Mouse (Mus musculus) forebrain, embryonic 15.5 days (tissue): ENCODE measurements around the gene Vegfd. TPM values are rescaled to one million over a fixed set of nuclear protein-coding genes. Genes with fewer than 3 reads are reported as not detected.

Experiments
- ATAC-seq: fragments of 200-750 bp; cut with Nextera tagmentation; replicated peaks from 2 replicates; pipeline ENCODE4 v1.8.0; 2017; ENCODE audit warnings: mild to moderate bottlenecking, moderate TSS enrichment, moderate library complexity
- H3K27ac ChIP-seq: fragments of 300-500 bp; sonication (generic); replicated peaks from 2 replicates; pipeline ENCODE4 v1.5.1; 2015; ENCODE audit warnings: mild to moderate bottlenecking, inconsistent platforms
- H3K27me3 ChIP-seq: fragments of 300-500 bp; sonication (generic); 2 replicates; pipeline ENCODE4 v1.6.1; 2015; ENCODE audit warnings: inconsistent platforms
- H3K36me3 ChIP-seq: fragments of 300-500 bp; sonication (generic); 2 replicates; pipeline ENCODE4 v1.6.1; 2015; ENCODE audit warnings: mild to moderate bottlenecking, inconsistent platforms
- H3K4me1 ChIP-seq: fragments of 300-500 bp; sonication (generic); 2 replicates; pipeline ENCODE4 v1.6.1; 2015; ENCODE audit warnings: inconsistent platforms
- H3K4me2 ChIP-seq: fragments of 300-500 bp; sonication (generic); replicated peaks from 2 replicates; pipeline ENCODE4 v1.6.1; 2015; ENCODE audit warnings: mild to moderate bottlenecking, inconsistent platforms
- H3K4me3 ChIP-seq: fragments of 300-500 bp; sonication (generic); 2 replicates; pipeline ENCODE4 v1.5.1; 2015; ENCODE audit warnings: mild to moderate bottlenecking, inconsistent platforms
- H3K9ac ChIP-seq: fragments of 300-500 bp; sonication (generic); replicated peaks from 2 replicates; pipeline ENCODE4 v1.6.1; 2015; ENCODE audit warnings: mild to moderate bottlenecking, inconsistent platforms
- H3K9me3 ChIP-seq: fragments of 300-500 bp; sonication (generic); 2 replicates; pipeline ENCODE4 v1.6.1; 2016; ENCODE audit warnings: inconsistent platforms
- WGBS: fragments of 180-500 bp; shearing (Covaris S2); methylation state at CpG from one replicate; pipeline ENCODE4 v1.1.7; 2015; ENCODE audit warnings: mixed read lengths; 5-methylcytosine and 5-hydroxymethylcytosine counted together
- polyA plus RNA-seq: library from polyadenylated mRNA; unstranded; fragments of >200 nt; fragmentation: Nextera tagmentation; extraction: Ambion mirVana; gene quantifications from 2 replicates; pipeline ENCODE4 v1.2.1, GENCODE M21; 2015

Gene Vegfd
- polyA plus RNA-seq, 1 experiment from 2014 or later: 0.95 TPM

GRCm38 (mm10) chrX:164446835-164447681, 73.9 kb downstream of the Vegfd start:
- Histone ChIP-seq H3K4me3 (no peak overlapping the region), H3K27ac (no peak overlapping the region), H3K36me3 (no peaks in the 10 kb centered on the region), H3K27me3 (no peaks in the 10 kb centered on the region), H3K4me2 (no peak overlapping the region), H3K9ac (no peak overlapping the region), H3K4me1 (no peaks in the 10 kb centered on the region), H3K9me3 (no peaks in the 10 kb centered on the region)
- 92% methylated on average over 9 of the region's 9 CpGs for WGBS
- ATAC-seq: no peak

DNA sequence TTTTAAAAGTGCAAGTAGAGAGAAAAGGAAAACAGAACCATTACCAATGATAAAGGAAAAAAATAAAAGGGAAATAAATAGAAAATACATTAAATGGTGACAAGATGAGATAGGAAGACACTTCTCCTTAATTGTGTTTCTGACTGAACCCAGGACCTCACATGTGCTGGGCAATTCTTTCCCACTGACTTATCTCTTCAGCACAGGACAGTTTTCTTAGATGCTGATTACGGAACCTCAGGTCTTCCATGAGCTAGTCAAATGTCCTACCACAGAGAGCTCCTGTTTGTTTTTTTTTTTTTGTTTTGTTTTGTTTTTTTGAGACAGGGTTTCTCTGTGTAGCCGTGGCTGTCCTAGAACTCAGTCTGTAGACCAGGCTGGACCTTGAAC, 74.5 kb downstream of the Vegfd start:
- no peaks in the 10 kb centered on the region for H3K27me3 ChIP-seq
- ATAC-seq: no peak
- H3K4me2 ChIP-seq: no peak overlapping the region
- H3K4me3 ChIP-seq: no peak overlapping the region
- no peaks in the 10 kb centered on the region for H3K36me3 ChIP-seq
- H3K4me1 ChIP-seq: no peaks in the 10 kb centered on the region
- 86% methylated on average over 2 of the region's 2 CpGs for WGBS
- no peak overlapping the region for H3K27ac ChIP-seq
- no peak overlapping the region for H3K9ac ChIP-seq
- no peaks in the 10 kb centered on the region for H3K9me3 ChIP-seq

DNA sequence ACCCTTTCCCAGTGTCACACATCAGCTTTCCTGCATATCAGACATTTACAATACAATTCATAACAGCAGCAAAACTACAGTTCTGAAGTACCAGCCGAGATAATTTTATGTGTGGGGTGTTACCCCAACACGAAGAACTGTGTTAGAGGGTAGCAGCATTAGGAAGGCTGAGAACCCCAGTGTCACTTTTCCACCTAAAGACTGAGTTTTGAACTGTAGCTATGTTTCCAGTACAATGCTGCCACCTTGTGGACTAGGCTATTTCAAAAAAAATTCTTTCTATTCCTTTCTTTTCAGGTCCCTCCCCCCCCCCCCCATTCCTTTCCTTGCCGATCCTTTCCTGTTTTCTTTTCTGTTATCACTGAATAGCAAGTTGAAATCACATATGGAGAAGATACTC, 76.0 kb downstream of the Vegfd start:
- no peaks in the 10 kb centered on the region for H3K4me1 ChIP-seq
- WGBS: 31% methylated on average over 3 of the region's 3 CpGs
- no peaks in the 10 kb centered on the region for H3K9me3 ChIP-seq
- H3K4me2 ChIP-seq: no peak overlapping the region
- H3K36me3 ChIP-seq: no peaks in the 10 kb centered on the region
- no peak overlapping the region for H3K9ac ChIP-seq
- no peak for ATAC-seq
- H3K4me3 ChIP-seq: no peak overlapping the region
- no peak overlapping the region for H3K27ac ChIP-seq
- H3K27me3 ChIP-seq: no peaks in the 10 kb centered on the region

Other genes with a start within 250 kb of the Vegfd start
- gene Ace2, start 234.0 kb upstream of the Vegfd start, polyA plus RNA-seq: 0.06 and 0.15 TPM in 2 replicates
- gene Bmx, start 115.2 kb upstream of the Vegfd start, polyA plus RNA-seq: 0.08 and 0.14 TPM in 2 replicates
- gene Pir, start 104.0 kb upstream of the Vegfd start, polyA plus RNA-seq: 2.4 and 3.6 TPM in 2 replicates
- 8.0 and 8.5 TPM in 2 replicates for gene Piga, start 46.4 kb downstream of the Vegfd start, polyA plus RNA-seq
- 0.13 TPM in 1 of 2 replicates, not detected in the other for gene Asb11, start 63.6 kb downstream of the Vegfd start, polyA plus RNA-seq
- gene Asb9, start 132.9 kb downstream of the Vegfd start, polyA plus RNA-seq: not detected in 2 replicates